Mouse (Mus musculus) lung, postnatal 10 days (tissue): ENCODE data around the gene Syt7.

Experiments
- DNase-seq: peaks from one replicate; pipeline ENCODE4 v3.0.0; 2021

The Syt7 gene

GRCm38 (mm10) chr19:10388615-10389313, at the start of gene Syt7:
TSS of gene Syt7 (plus strand) at chr19:10389090.
- DNase-seq: peak; percentile 96

- no peak for DNase-seq
Measured at GRCm38 (mm10) chr19:10339271-10339670, 49.6 kb upstream of the Syt7 start.

- no peak for DNase-seq
Measured at GRCm38 (mm10) chr19:10340661-10341060, 48.2 kb upstream of the Syt7 start.

GRCm38 (mm10) chr19:10341152-10341551, 47.7 kb upstream of the Syt7 start:
- DNase-seq: peak; percentile 58

GRCm38 (mm10) chr19:10341817-10342439, 47.0 kb upstream of the Syt7 start:
- DNase-seq: peak; percentile 72

- DNase-seq: no peak
Measured at GRCm38 (mm10) chr19:10343866-10344265, 45.0 kb upstream of the Syt7 start.

- DNase-seq: peak; percentile 22
Measured at GRCm38 (mm10) chr19:10345696-10346095, 43.2 kb upstream of the Syt7 start.

GRCm38 (mm10) chr19:10347628-10348273, 41.1 kb upstream of the Syt7 start:
- DNase-seq: no peak

- DNase-seq: no peak
Measured at GRCm38 (mm10) chr19:10352218-10352617, 36.7 kb upstream of the Syt7 start.

GRCm38 (mm10) chr19:10354830-10355229, 34.1 kb upstream of the Syt7 start:
- no peak for DNase-seq

- DNase-seq: no peak
Measured at GRCm38 (mm10) chr19:10356845-10357503, 31.9 kb upstream of the Syt7 start.

- DNase-seq: no peak
Measured at GRCm38 (mm10) chr19:10359105-10359946, 29.6 kb upstream of the Syt7 start.

GRCm38 (mm10) chr19:10362473-10363129, 26.3 kb upstream of the Syt7 start:
- no peak for DNase-seq

- DNase-seq: no peak
Measured at GRCm38 (mm10) chr19:10363869-10364268, 25.0 kb upstream of the Syt7 start.

- no peak for DNase-seq
Measured at GRCm38 (mm10) chr19:10366116-10366845, 22.6 kb upstream of the Syt7 start.

GRCm38 (mm10) chr19:10367802-10368201, 21.1 kb upstream of the Syt7 start:
- DNase-seq: no peak

- no peak for DNase-seq
Measured at GRCm38 (mm10) chr19:10369936-10370335, 19.0 kb upstream of the Syt7 start.

GRCm38 (mm10) chr19:10373191-10373590, 15.7 kb upstream of the Syt7 start:
- DNase-seq: no peak

GRCm38 (mm10) chr19:10375260-10375659, 13.6 kb upstream of the Syt7 start:
- peak; percentile 38 for DNase-seq

- DNase-seq: no peak
Measured at GRCm38 (mm10) chr19:10379978-10380377, 8.9 kb upstream of the Syt7 start.

- no peak for DNase-seq
Measured at GRCm38 (mm10) chr19:10387660-10388059, 1.2 kb upstream of the Syt7 start.
